Mouse (Mus musculus) kidney, embryonic 14.5 days (tissue): ENCODE measurements at regions not wholly inside any gene's neighbourhood (a gene's known extent, or its start where the extent isn't known, plus 50 kb on each side); places are given as distances from the start of the nearest gene placed in this dataset.
"Not testable (repeated sequence)": the region's sequence is repeated elsewhere in the genome, so short reads cannot be mapped to it uniquely, and the experiment has no call there.

Experiments
- ATAC-seq: fragments of 200-750 bp; cut with Nextera tagmentation; 2 replicates; pipeline ENCODE4 v1.8.0; 2017; ENCODE audit warnings: moderate number of reproducible peaks, mild to moderate bottlenecking, moderate TSS enrichment, moderate library complexity; ENCODE audit not compliant: low FRiP score, low TSS enrichment
- H3K27ac ChIP-seq: fragments of 300-500 bp; sonication (generic); 2 replicates; pipeline ENCODE4 v1.5.1; 2014; ENCODE audit warnings: low read depth, mild to moderate bottlenecking, low read length, moderate library complexity, mixed read lengths
- H3K27me3 ChIP-seq: fragments of 300-500 bp; sonication (generic); 2 replicates; pipeline ENCODE4 v1.6.1; 2014; ENCODE audit warnings: mild to moderate bottlenecking, low read length; ENCODE audit not compliant: control insufficient read depth, insufficient read depth
- H3K36me3 ChIP-seq: fragments of 300-500 bp; sonication (generic); 2 replicates; pipeline ENCODE4 v1.6.1; 2014; ENCODE audit warnings: low read length, mixed read lengths; ENCODE audit not compliant: control insufficient read depth, insufficient read depth
- H3K4me1 ChIP-seq: fragments of 300-500 bp; sonication (generic); 2 replicates; pipeline ENCODE4 v1.6.1; 2014; ENCODE audit warnings: low read length, mixed read lengths; ENCODE audit not compliant: control insufficient read depth, insufficient read depth
- H3K4me2 ChIP-seq: fragments of 300-500 bp; sonication (generic); replicated peaks from 2 replicates; pipeline ENCODE4 v1.6.1; 2014; ENCODE audit warnings: low read depth, mild to moderate bottlenecking, low read length
- H3K4me3 ChIP-seq: fragments of 300-500 bp; sonication (generic); 2 replicates; pipeline ENCODE4 v1.5.1; 2014; ENCODE audit warnings: mild to moderate bottlenecking, low read length
- H3K9ac ChIP-seq: fragments of 300-500 bp; sonication (generic); 2 replicates; pipeline ENCODE4 v1.6.1; 2014; ENCODE audit warnings: low read depth, mild to moderate bottlenecking, low read length, moderate library complexity
- H3K9me3 ChIP-seq: fragments of 300-500 bp; sonication (generic); 2 replicates; pipeline ENCODE4 v1.6.1; 2016; ENCODE audit warnings: low read length; ENCODE audit not compliant: control insufficient read depth
- WGBS: fragments of 180-500 bp; shearing (Covaris S2); extraction: QIAGEN DNeasy Blood & Tissue Kit; methylation state at CpG from one replicate; pipeline ENCODE4 v1.1.7; 2014; 5-methylcytosine and 5-hydroxymethylcytosine counted together

GRCm38 (mm10) chr13:97321307-97321706, 80.4 kb downstream of the Enc1 start:
- not testable (repeated sequence) for H3K9ac ChIP-seq, ATAC-seq, H3K27me3 ChIP-seq, H3K27ac ChIP-seq, H3K4me1 ChIP-seq, H3K36me3 ChIP-seq, H3K4me2 ChIP-seq, H3K9me3 ChIP-seq, H3K4me3 ChIP-seq
- 67% methylated on average over 4 of the region's 4 CpGs for WGBS

- Histone ChIP-seq H3K9me3 (no peaks in the 10 kb centered on the region), H3K27ac (no peak overlapping the region), H3K36me3 (no peaks in the 10 kb centered on the region), H3K4me1 (peaks cover 4% of the 10 kb centered on the region; the same call in 1 of the 2 replicates), H3K27me3 (no peaks in the 10 kb centered on the region), H3K9ac (no peak overlapping the region), H3K4me2 (no peak overlapping the region), H3K4me3 (no peak overlapping the region)
- WGBS, result 27% methylated on average over 3 of the region's 4 CpGs
- ATAC-seq, result no peak
Observed at GRCm38 (mm10) chr13:97320756-97321155, 79.9 kb downstream of the Enc1 start.

- H3K27ac ChIP-seq, result no peak overlapping the region
- peaks cover 4% of the 10 kb centered on the region; the same call in 1 of the 2 replicates for H3K4me1 ChIP-seq
- no peaks in the 10 kb centered on the region for H3K36me3 ChIP-seq
- no peaks in the 10 kb centered on the region for H3K9me3 ChIP-seq
- H3K27me3 ChIP-seq, result no peaks in the 10 kb centered on the region
- H3K4me2 ChIP-seq, result no peak overlapping the region
- ATAC-seq, result no peak
- H3K9ac ChIP-seq, result no peak overlapping the region
- H3K4me3 ChIP-seq, result no peak overlapping the region
- WGBS, result 93% methylated on average over 1 of the region's 1 CpGs
Observed at GRCm38 (mm10) chr13:97320298-97320697, 79.4 kb downstream of the Enc1 start.

DNA sequence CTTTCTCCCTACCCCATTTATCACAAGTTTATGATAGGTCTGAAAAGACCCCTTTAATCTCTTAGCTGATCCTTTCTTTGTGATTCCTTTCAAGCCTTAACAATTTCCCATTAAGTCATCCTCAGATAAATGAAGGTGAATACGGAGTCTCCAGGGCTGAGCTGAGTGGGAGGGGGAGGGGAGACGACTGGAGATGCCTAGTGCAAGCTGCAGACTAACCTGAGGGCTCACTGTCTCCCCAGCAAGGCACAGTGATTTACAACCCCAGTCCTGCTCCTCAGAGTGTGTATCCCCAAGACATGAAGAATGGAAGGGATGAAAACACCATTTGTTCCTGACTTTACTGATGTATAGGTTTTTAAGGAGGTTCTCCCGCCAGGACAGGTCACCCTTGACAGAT, 76.7 kb downstream of the Enc1 start:
- H3K4me2 ChIP-seq, result no peak overlapping the region
- no peaks in the 10 kb centered on the region for H3K27me3 ChIP-seq
- H3K9ac ChIP-seq, result no peak overlapping the region
- H3K9me3 ChIP-seq, result no peaks in the 10 kb centered on the region
- ATAC-seq, result 0 out of 2 replicates have a peak, but pooled peaks have one; percentile 18
- no peak overlapping the region for H3K4me3 ChIP-seq
- H3K27ac ChIP-seq, result no peak overlapping the region
- peaks cover 12% of the 10 kb centered on the region; the same call in 1 of the 2 replicates for H3K4me1 ChIP-seq
- 10% methylated on average over 3 of the region's 3 CpGs for WGBS
- no peaks in the 10 kb centered on the region for H3K36me3 ChIP-seq

DNA sequence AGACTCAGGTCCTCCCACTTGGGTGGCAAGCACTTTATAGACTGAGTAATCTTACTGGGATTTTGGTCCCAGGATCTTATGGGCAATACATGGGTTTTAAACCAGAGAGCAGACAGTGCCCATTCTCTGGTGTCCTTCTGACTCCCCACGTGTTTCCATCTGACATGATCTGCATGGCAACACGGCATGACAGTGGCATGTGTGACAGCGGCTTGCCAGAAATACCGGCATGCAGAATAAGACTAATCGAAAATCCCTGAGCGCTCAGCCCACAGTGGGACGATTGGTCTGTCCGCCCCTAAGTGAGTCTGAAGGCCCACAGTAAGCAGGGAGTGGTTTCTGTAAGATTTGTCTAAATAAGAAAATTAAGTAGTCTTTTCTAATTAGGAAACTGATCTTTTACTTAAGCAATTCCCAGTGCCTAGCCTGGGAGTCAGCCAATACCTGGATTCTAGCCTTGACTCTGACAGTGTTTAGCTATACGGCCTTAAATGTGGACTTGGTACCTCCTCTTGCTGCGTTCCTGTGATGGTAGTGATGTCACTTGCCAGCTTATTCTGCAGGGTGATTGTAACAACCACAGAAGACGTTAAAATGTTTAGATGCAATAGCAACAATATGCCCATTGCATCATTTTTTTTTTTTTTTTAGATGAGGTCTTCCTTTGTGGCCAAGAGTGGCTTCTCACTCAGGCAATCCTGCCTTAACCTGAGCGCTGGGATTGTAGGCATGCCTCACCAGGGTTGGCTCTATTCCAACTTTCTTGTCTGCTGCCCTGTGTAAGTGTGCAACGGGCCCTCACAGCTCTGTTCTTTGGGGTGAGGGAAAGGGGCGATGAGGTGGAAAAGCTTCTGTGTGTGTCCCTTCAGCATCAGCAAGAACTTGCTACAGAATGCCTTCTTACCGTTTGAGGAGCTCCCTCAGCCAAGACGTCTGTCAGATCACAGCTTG, 71.8 kb downstream of the Enc1 start:
- Histone ChIP-seq H3K36me3 (no peaks in the 10 kb centered on the region), H3K9ac (no peak overlapping the region), H3K27me3 (no peaks in the 10 kb centered on the region), H3K4me1 (peaks cover 36% of the 10 kb centered on the region; the same call in 1 of the 2 replicates), H3K4me2 (no peak overlapping the region), H3K27ac (no peak overlapping the region), H3K9me3 (no peaks in the 10 kb centered on the region), H3K4me3 (no peak overlapping the region)
- WGBS, result 74% methylated on average over 16 of the region's 16 CpGs
- no peak for ATAC-seq

DNA sequence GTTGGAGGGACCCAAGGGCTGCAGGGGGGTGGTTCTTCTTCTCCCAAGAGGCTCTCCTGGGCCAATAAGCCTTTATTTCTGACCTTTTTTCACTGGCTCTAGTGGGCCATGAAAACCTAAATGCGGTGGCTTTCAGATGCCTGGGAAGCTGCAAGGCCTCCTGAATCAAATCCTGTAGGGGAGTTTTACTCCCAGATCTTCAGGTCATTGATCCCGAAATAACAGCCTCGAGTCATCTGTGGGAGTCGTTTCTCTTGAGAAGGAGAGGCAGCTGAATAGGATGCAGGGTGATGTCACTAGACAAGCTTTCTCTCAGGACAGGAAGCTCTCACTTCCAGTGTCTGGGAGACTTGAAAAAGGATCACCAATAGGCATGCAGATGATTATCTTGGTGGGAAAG, 70.4 kb downstream of the Enc1 start:
- Histone ChIP-seq H3K4me1 (peaks cover 33% of the 10 kb centered on the region; the same call in 1 of the 2 replicates), H3K4me3 (no peak overlapping the region), H3K27ac (peak overlapping the region; percentile 74; the same call in 1 of the 2 replicates), H3K27me3 (no peaks in the 10 kb centered on the region), H3K4me2 (no peak overlapping the region), H3K9me3 (no peaks in the 10 kb centered on the region), H3K9ac (no peak overlapping the region), H3K36me3 (no peaks in the 10 kb centered on the region)
- 7% methylated on average over 4 of the region's 4 CpGs for WGBS
- ATAC-seq, result peak; percentile 74

GRCm38 (mm10) chr13:97310855-97311189, 69.9 kb downstream of the Enc1 start:
- no peak overlapping the region for H3K4me3 ChIP-seq
- no peak overlapping the region for H3K4me2 ChIP-seq
- H3K36me3 ChIP-seq, result no peaks in the 10 kb centered on the region
- WGBS, result 13% methylated on average over 3 of the region's 3 CpGs
- no peak overlapping the region for H3K9ac ChIP-seq
- H3K27ac ChIP-seq, result peak overlapping the region; percentile 74; the same call in 1 of the 2 replicates
- H3K4me1 ChIP-seq, result peaks cover 33% of the 10 kb centered on the region; the same call in 1 of the 2 replicates
- no peaks in the 10 kb centered on the region for H3K27me3 ChIP-seq
- ATAC-seq, result peak; percentile 80
- no peaks in the 10 kb centered on the region for H3K9me3 ChIP-seq

- H3K9me3 ChIP-seq, result no peaks in the 10 kb centered on the region
- no peak overlapping the region for H3K4me3 ChIP-seq
- peak overlapping the region; percentile 74 for H3K27ac ChIP-seq
- WGBS, result 16% methylated on average over 8 of the region's 8 CpGs
- no peak overlapping the region for H3K9ac ChIP-seq
- no peak overlapping the region; the same call in 1 of the 2 replicates for H3K4me2 ChIP-seq
- peak; percentile 87 for ATAC-seq
- no peaks in the 10 kb centered on the region for H3K36me3 ChIP-seq
- H3K27me3 ChIP-seq, result no peaks in the 10 kb centered on the region
- H3K4me1 ChIP-seq, result peaks cover 33% of the 10 kb centered on the region; the same call in 1 of the 2 replicates
Observed at GRCm38 (mm10) chr13:97310186-97310854, 69.4 kb downstream of the Enc1 start.

GRCm38 (mm10) chr13:97309411-97309810, 68.5 kb downstream of the Enc1 start:
- Histone ChIP-seq H3K36me3 (no peaks in the 10 kb centered on the region), H3K27ac (peak overlapping the region; percentile 74; the same call in 1 of the 2 replicates), H3K4me1 (peaks cover 33% of the 10 kb centered on the region; the same call in 1 of the 2 replicates), H3K9me3 (no peaks in the 10 kb centered on the region), H3K4me2 (no peak overlapping the region), H3K9ac (no peak overlapping the region), H3K4me3 (no peak overlapping the region), H3K27me3 (no peaks in the 10 kb centered on the region)
- WGBS, result 71% methylated on average over 3 of the region's 3 CpGs
- no peak for ATAC-seq
